In the genomic region with DNA sequence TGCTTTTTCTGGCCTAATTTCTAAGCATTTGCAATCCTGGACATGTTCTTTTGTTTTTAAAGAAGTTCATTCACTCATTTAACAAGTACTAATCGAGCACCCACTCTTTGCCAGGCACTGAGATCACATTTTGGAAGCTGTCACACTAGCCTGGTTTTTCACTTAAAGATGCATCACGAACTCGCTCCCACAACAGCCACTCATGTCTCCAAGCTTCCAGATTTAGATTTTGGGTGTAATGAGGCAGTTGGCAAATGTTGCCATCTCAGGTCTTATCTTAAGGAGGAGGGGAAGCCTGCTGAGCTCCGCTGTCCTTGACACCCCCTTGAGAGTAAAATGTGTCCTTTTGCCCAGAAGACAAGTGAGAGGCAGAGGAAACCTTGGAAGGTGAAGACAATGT, we compare ENCODE assay signal across 35 mouse cellular contexts. TPM values are rescaled to one million over a fixed set of nuclear protein-coding genes. Genes with fewer than 3 reads are reported as not detected.
DNase-seq lines count a peak whose midpoint lies in the region; ATAC-seq and TF ChIP-seq lines count a peak whose summit lies in the region.
"Had no signal": no experiment of that assay in that cellular context is flagged by ENCODE, and none has a peak within 500 bp of the region (broad histone marks: within the 10 kb centered on the region; RNA-seq: fewer than 3 reads in every experiment).

No protein-coding gene starts in this region.

- ATAC-seq in megakaryocyte, adult 5-6 weeks (ENCODE audit: poor library complexity, severe bottlenecking), result no peak
- ATAC-seq: CD4-positive, CD25-positive, alpha-beta regulatory T cell, adult 4 months; intestine, embryonic 16.5 days; lung, postnatal 0 days; midbrain, embryonic 13.5 days had no signal

- H3K4me3 ChIP-seq in left cerebral cortex, adult 2 months, result no peak overlapping the region
- H3K4me3 ChIP-seq: embryonic facial prominence, embryonic 13.5 days; forebrain, embryonic 10.5 days; heart, embryonic 12.5 days; hindbrain, embryonic 13.5 days; limb, embryonic 10.5 days; limb, embryonic 15.5 days; liver, embryonic 13.5 days; midbrain, embryonic 13.5 days had no signal

- DNase-seq in frontal cortex, adult 2 months (ENCODE audit: extremely low spot score in 1 of 2, low spot score in 1 of 2), result peak; percentile 66 to 71
- no peak for DNase-seq in frontal cortex, postnatal 14 days (ENCODE audit: low spot score in 2 of 2)
- DNase-seq in left cerebral cortex, adult 2 months (ENCODE audit: extremely low spot score in 1 of 2, low spot score in 2 of 2), result peak in 1 of 2 experiments; percentile 41
- DNase-seq in left cerebral cortex, postnatal 10 days (ENCODE audit: extremely low spot score in 1 of 2, low spot score in 2 of 2), result no peak
- DNase-seq in right cerebral cortex, postnatal 25 days, result peak; percentile 21
- no peak for DNase-seq in right cerebral cortex, postnatal 10 days (ENCODE audit: low spot score in 2 of 2)
- DNase-seq: adrenal gland, postnatal 14 days; cerebellum, adult 18-20 months; cerebellum, postnatal 10 days; gastrocnemius, postnatal 25 days; heart, adult 18-20 months; heart, postnatal 4 days; kidney, postnatal 14 days; liver, embryonic 13.5 days; lung, adult 18-20 months; lung, postnatal 4 days; retina, postnatal 1 day; spleen, adult 18-20 months; thymus, adult 2 months; thymus, postnatal 36 days had no signal

- no peak for TF ChIP-seq CTCF in left cerebral cortex, adult 2 months (IDR thresholded peaks at IDR 0.05)

- peak overlapping the region; percentile 30 for H3K27ac ChIP-seq in left cerebral cortex, adult 2 months
- H3K27ac ChIP-seq: embryonic facial prominence, embryonic 13.5 days; forebrain, embryonic 10.5 days; hindbrain, embryonic 13.5 days; limb, embryonic 10.5 days; limb, embryonic 15.5 days; liver, embryonic 13.5 days; midbrain, embryonic 13.5 days; stomach, postnatal 0 days had no signal

- intact Hi-C loops in left cerebral cortex, adult 2 months (cut with DNase I), result loop anchor here (10.0 kb wide), 1 partner anchor 302 kb away; no protein-coding TSS in a partner anchor
- intact Hi-C loops in left cerebral cortex, postnatal 10 days (cut with DNase I), result no loop called here

RNA-seq across cellular contexts. Expression of a gene that starts 14.4 kb away (rescaled TPM):
- 104 and 109 TPM in 2 replicates for polyA plus RNA-seq in frontal cortex, adult 2 months (2012; rRNA removed)
- 100 to 1,000 TPM; 250 to 274 TPM for total RNA-seq in left cerebral cortex, adult 2 months (2021)
- total RNA-seq in left cerebral cortex, postnatal 10 days (2021), result 100 to 1,000 TPM; 185 to 191 TPM
- total RNA-seq in megakaryocyte, adult 5-6 weeks (2015), result not detected in 2 replicates
- not detected in 2 replicates for total RNA-seq in megakaryocyte, adult 5-6 weeks (2017)
- total RNA-seq: common myeloid progenitor, adult 5-6 weeks; megakaryocyte-erythroid progenitor cell, adult 5-6 weeks; monocyte, adult 5-6 weeks had no signal
- polyA plus RNA-seq: CD4-positive, CD25-positive, alpha-beta regulatory T cell, adult 4 months had no signal

Comparison
In these comparisons a context has a peak if more than half of its experiments do, and no peak if none do; other contexts are left out.
1. DNase-seq: peak in frontal cortex, adult 2 months (2 of 2) and right cerebral cortex, postnatal 25 days (single experiment); none in frontal cortex, postnatal 14 days (0 of 2), left cerebral cortex, postnatal 10 days (0 of 2) and right cerebral cortex, postnatal 10 days (0 of 2).
2. RNA of a gene that starts 14.4 kb away (total RNA-seq): 250 to 274 TPM in left cerebral cortex, adult 2 months and 185 to 191 TPM in left cerebral cortex, postnatal 10 days; not detected in megakaryocyte, adult 5-6 weeks; every median in the first group is over 100 times any median in the second.